ENCODE assay signal across 8 mouse cellular contexts in genomic region chr1:180403694-180404606, GRCm38 (mm10).
A peak's percentile ranks its signal among the peaks of the same experiment; 100 is the strongest.
DNase-seq lines count a peak whose midpoint lies in the region; ATAC-seq lines count a peak whose summit lies in the region.

No protein-coding gene starts in this region.

- no peak for ATAC-seq in neural tube, embryonic 11.5 days (ENCODE audit: insufficient read depth, low FRiP score, low TSS enrichment)
- ATAC-seq in embryonic facial prominence, embryonic 12.5 days (ENCODE audit: insufficient number of reproducible peaks, insufficient read depth, low FRiP score, low TSS enrichment): 0 out of 2 replicates have a peak, but pooled peaks have one; percentile 22
- no peak for ATAC-seq in hindbrain, embryonic 13.5 days (ENCODE audit: low FRiP score)
- ATAC-seq in midbrain, embryonic 16.5 days: no peak

- no peaks in the 10 kb centered on the region for H3K36me3 ChIP-seq in neural tube, embryonic 11.5 days (ENCODE audit: control insufficient read depth, insufficient read depth, low read length)
- H3K36me3 ChIP-seq in embryonic facial prominence, embryonic 12.5 days: no peaks in the 10 kb centered on the region
- H3K36me3 ChIP-seq in hindbrain, embryonic 13.5 days: no peaks in the 10 kb centered on the region
- H3K36me3 ChIP-seq in midbrain, embryonic 16.5 days (ENCODE audit: control insufficient read depth, insufficient read depth, low read length): no peaks in the 10 kb centered on the region

- no peaks in the 10 kb centered on the region for H3K27me3 ChIP-seq in neural tube, embryonic 11.5 days (ENCODE audit: control insufficient read depth, insufficient read depth, low read length)
- no peaks in the 10 kb centered on the region for H3K27me3 ChIP-seq in embryonic facial prominence, embryonic 12.5 days
- no peaks in the 10 kb centered on the region for H3K27me3 ChIP-seq in hindbrain, embryonic 13.5 days
- no peaks in the 10 kb centered on the region for H3K27me3 ChIP-seq in midbrain, embryonic 16.5 days (ENCODE audit: control insufficient read depth, insufficient read depth, low read depth, low read length)

- no peak for DNase-seq in neural tube, embryonic 11.5 days (ENCODE audit: low spot score)
- DNase-seq in neural tube, embryonic 10.5 days (ENCODE audit: extremely low spot score, low spot score): no peak
- peak; percentile 50 for DNase-seq in liver
- DNase-seq in right cerebral cortex, postnatal 36 days (ENCODE audit: low spot score in 2 of 2): no peak
- no peak for DNase-seq in frontal cortex, adult 2 months (ENCODE audit: extremely low spot score in 1 of 2, low spot score in 1 of 2)

- H3K4me3 ChIP-seq in neural tube, embryonic 11.5 days (ENCODE audit: low read depth, low read length): no peak overlapping the region
- no peak overlapping the region for H3K4me3 ChIP-seq in embryonic facial prominence, embryonic 12.5 days
- no peak overlapping the region for H3K4me3 ChIP-seq in hindbrain, embryonic 13.5 days
- H3K4me3 ChIP-seq in midbrain, embryonic 16.5 days (ENCODE audit: low read depth, low read length): no peak overlapping the region

- H3K9ac ChIP-seq in neural tube, embryonic 11.5 days (ENCODE audit: low read length): 0 out of 2 replicates have a peak overlapping the region, but pooled peaks have one; percentile 10
- 0 out of 2 replicates have a peak overlapping the region, but pooled peaks have one; percentile 7 for H3K9ac ChIP-seq in embryonic facial prominence, embryonic 12.5 days
- H3K9ac ChIP-seq in hindbrain, embryonic 13.5 days: no peak overlapping the region
- no peak overlapping the region for H3K9ac ChIP-seq in midbrain, embryonic 16.5 days (ENCODE audit: low read depth, low read length)

- H3K4me2 ChIP-seq in neural tube, embryonic 11.5 days (ENCODE audit: low read depth): no peak overlapping the region
- H3K4me2 ChIP-seq in embryonic facial prominence, embryonic 12.5 days (replicated peaks): peak overlapping the region; percentile 23; the same call in 1 of the 2 replicates
- H3K4me2 ChIP-seq in hindbrain, embryonic 13.5 days: no peak overlapping the region
- H3K4me2 ChIP-seq in midbrain, embryonic 16.5 days (ENCODE audit: low read length): no peak overlapping the region

- peaks cover 4% of the 10 kb centered on the region; the same call in 1 of the 2 replicates for H3K4me1 ChIP-seq in neural tube, embryonic 11.5 days (ENCODE audit: control insufficient read depth, insufficient read depth, low read length)
- peaks cover 51% of the 10 kb centered on the region for H3K4me1 ChIP-seq in embryonic facial prominence, embryonic 12.5 days
- H3K4me1 ChIP-seq in hindbrain, embryonic 13.5 days (replicated peaks): peaks cover 19% of the 10 kb centered on the region
- peaks cover 6% of the 10 kb centered on the region; the same call in 1 of the 2 replicates for H3K4me1 ChIP-seq in midbrain, embryonic 16.5 days (ENCODE audit: control insufficient read depth, insufficient read depth, low read length)

- no peaks in the 10 kb centered on the region for H3K9me3 ChIP-seq in neural tube, embryonic 11.5 days (ENCODE audit: control insufficient read depth, low read length)
- no peaks in the 10 kb centered on the region for H3K9me3 ChIP-seq in embryonic facial prominence, embryonic 12.5 days
- H3K9me3 ChIP-seq in hindbrain, embryonic 13.5 days: no peaks in the 10 kb centered on the region
- H3K9me3 ChIP-seq in midbrain, embryonic 16.5 days (replicated peaks; ENCODE audit: control insufficient read depth, low read length, poor library complexity, severe bottlenecking): no peaks in the 10 kb centered on the region

- H3K27ac ChIP-seq in neural tube, embryonic 11.5 days (ENCODE audit: low read depth, low read length): no peak overlapping the region
- H3K27ac ChIP-seq in embryonic facial prominence, embryonic 12.5 days: peak overlapping the region; percentile 92
- H3K27ac ChIP-seq in hindbrain, embryonic 13.5 days: peak overlapping the region; percentile 60
- peak overlapping the region; percentile 63 for H3K27ac ChIP-seq in midbrain, embryonic 16.5 days (ENCODE audit: low read length)

- 79% methylated on average over 32 of the region's 32 CpGs for WGBS in neural tube, embryonic 11.5 days
- whole genome bisulfite sequencing in embryonic facial prominence, embryonic 12.5 days: 55% methylated on average over 32 of the region's 32 CpGs
- 73% methylated on average over 32 of the region's 32 CpGs for WGBS in hindbrain, embryonic 13.5 days
- WGBS in midbrain, embryonic 16.5 days: 74% methylated on average over 32 of the region's 32 CpGs

Comparison
In these comparisons a context has a peak if more than half of its experiments do, and no peak if none do; other contexts are left out.
1. H3K9ac ChIP-seq: peak in neural tube, embryonic 11.5 days (single experiment) and embryonic facial prominence, embryonic 12.5 days (single experiment); none in hindbrain, embryonic 13.5 days (single experiment) and midbrain, embryonic 16.5 days (single experiment).